Mouse (Mus musculus) small intestine, adult 2 months (tissue): Measurements from ENCODE around the gene Sema4g. TPM values are rescaled to one million over a fixed set of nuclear protein-coding genes. Genes with fewer than 3 reads are reported as not detected.

ENCODE experiments used
- H3K27ac ChIP-seq: fragments of 200-500 bp; 2 replicates; pipeline ENCODE4 v1.5.1; 2012; ENCODE audit warnings: low read depth, low read length, control low read depth, inconsistent platforms; ENCODE audit not compliant: insufficient read depth
- H3K27me3 ChIP-seq: fragments of 200-500 bp; 2 replicates; pipeline ENCODE4 v1.6.1; 2012; ENCODE audit warnings: mild to moderate bottlenecking, moderate library complexity, low read length, inconsistent platforms; ENCODE audit not compliant: control insufficient read depth, insufficient read depth
- H3K36me3 ChIP-seq: fragments of 200-500 bp; 2 replicates; pipeline ENCODE4 v1.6.1; 2012; ENCODE audit warnings: mild to moderate bottlenecking, low read length, control low read depth, inconsistent platforms; ENCODE audit not compliant: control insufficient read depth, insufficient read depth
- H3K4me1 ChIP-seq: fragments of 200-500 bp; 2 replicates; pipeline ENCODE4 v1.6.1; 2012; ENCODE audit warnings: low read length, inconsistent platforms, mixed read lengths; ENCODE audit not compliant: control insufficient read depth, insufficient read depth, insufficient read length
- H3K4me3 ChIP-seq: fragments of 200-500 bp; 2 replicates; pipeline ENCODE4 v1.5.1; 2012; ENCODE audit warnings: low read depth, mild to moderate bottlenecking, control low read depth, inconsistent platforms, low read length, moderate library complexity
- CTCF ChIP-seq: fragments of 200-500 bp; IDR thresholded peaks from 2 replicates; pipeline ENCODE4 v1.5.1; 2012; ENCODE audit warnings: low read depth, mild to moderate bottlenecking, control low read depth, inconsistent platforms, low read length, moderate library complexity, mixed read lengths; ENCODE audit not compliant: insufficient replicate concordance, insufficient read length; ENCODE audit errors: extremely low read depth
- POLR2A ChIP-seq: fragments of 200-500 bp; IDR thresholded peaks from 2 replicates; pipeline ENCODE4 v1.6.1; 2012; ENCODE audit warnings: low read depth, mild to moderate bottlenecking, control low read depth, inconsistent platforms, low read length, moderate library complexity
- WGBS: fragments of 180-500 bp; shearing (Covaris S2); methylation state at CpG from one replicate; pipeline ENCODE4 v1.1.7; 2018; 5-methylcytosine and 5-hydroxymethylcytosine counted together
- polyA plus RNA-seq: library from polyadenylated mRNA; depleted of rRNA; stranded (reverse); fragments of >200 nt; gene quantifications from 2 replicates; pipeline ENCODE4 v1.2.3, GENCODE M21; 2012

Sema4g gene
- polyA plus RNA-seq, 1 experiment: 344 TPM

GRCm38 (mm10) chr19:45003740-45004516 is 15.0 kb downstream of the Sema4g start:
- Histone ChIP-seq H3K27ac (no peak overlapping the region), H3K4me3 (no peak overlapping the region), H3K36me3 (peaks cover 45% of the 10 kb centered on the region), H3K27me3 (no peaks in the 10 kb centered on the region), H3K4me1 (peaks cover 21% of the 10 kb centered on the region; the same call in 1 of the 2 replicates)
- 84% methylated on average over 7 of the region's 7 CpGs for WGBS
- no peak for TF ChIP-seq CTCF
- 0 out of 2 replicates have a peak, but pooled peaks have one; percentile 11 for TF ChIP-seq POLR2A

GRCm38 (mm10) chr19:45005444-45005843 is 16.5 kb downstream of the Sema4g start, which contains the start of gene Twnk:
Twnk (plus strand) TSS chr19:45005663.
- Histone ChIP-seq H3K27ac (peak within 1 kb of the TSS; percentile 87), H3K36me3 (peaks cover 45% of the 10 kb centered on the region), H3K27me3 (no peaks in the 10 kb centered on the region), H3K4me1 (peaks cover 21% of the 10 kb centered on the region; the same call in 1 of the 2 replicates), H3K4me3 (peak within 1 kb of the TSS; percentile 88)
- TF ChIP-seq POLR2A: no peak; the same call in 1 of the 2 replicates
- no peak for TF ChIP-seq CTCF
- 7% methylated on average over 16 of the region's 16 CpGs for WGBS

DNA sequence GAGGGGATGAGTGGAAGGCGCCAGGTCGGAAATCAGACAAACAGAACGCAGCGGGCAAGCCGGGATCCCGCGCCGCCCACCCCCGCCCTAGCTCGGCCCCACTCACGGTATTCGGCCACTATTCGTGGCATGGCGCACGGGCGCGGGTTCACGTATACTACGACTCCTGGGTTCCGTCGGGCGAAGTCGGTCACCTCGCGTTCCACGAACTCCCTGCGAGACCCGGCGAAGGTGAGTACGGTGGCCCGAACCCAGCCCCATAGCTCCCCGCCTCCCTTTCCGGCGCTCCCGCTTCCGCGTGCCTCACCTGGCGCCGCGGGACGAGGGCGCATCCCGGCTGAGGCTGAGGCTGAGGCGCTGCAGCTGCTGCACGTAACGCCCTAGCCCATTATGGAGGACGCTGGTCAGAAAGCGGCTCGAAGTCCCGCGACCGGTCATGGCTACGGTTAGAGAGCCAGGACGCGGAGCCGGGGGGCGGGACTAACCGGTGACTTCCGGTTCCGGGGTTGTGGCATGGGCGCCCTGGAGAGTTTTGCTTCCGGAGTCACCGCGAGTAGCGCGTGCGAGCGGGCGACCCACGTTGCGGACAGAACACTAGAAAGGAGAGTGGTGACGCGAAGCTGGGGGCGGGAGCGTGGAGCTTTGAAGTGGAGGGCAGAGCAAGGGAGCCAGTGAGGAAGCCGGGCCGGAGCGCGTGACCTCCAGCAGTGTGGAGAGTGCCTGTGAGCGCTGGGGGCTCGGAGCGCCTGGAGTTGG is 17.2 kb downstream of the Sema4g start, which contains the start of gene Mrpl43:
Gene Mrpl43, minus strand, starts transcription at position 486 of the 756 bp plus-strand sequence.
- TF ChIP-seq CTCF (no peak), POLR2A (peak; percentile 53; the same call in 1 of the 2 replicates)
- Histone ChIP-seq H3K36me3 (peaks cover 42% of the 10 kb centered on the region), H3K4me1 (peaks cover 21% of the 10 kb centered on the region; the same call in 1 of the 2 replicates), H3K27me3 (no peaks in the 10 kb centered on the region), H3K4me3 (peak within 1 kb of the TSS; percentile 88), H3K27ac (peak within 1 kb of the TSS; percentile 87)
- WGBS: under 1% methylated on average over 82 of the region's 82 CpGs

DNA sequence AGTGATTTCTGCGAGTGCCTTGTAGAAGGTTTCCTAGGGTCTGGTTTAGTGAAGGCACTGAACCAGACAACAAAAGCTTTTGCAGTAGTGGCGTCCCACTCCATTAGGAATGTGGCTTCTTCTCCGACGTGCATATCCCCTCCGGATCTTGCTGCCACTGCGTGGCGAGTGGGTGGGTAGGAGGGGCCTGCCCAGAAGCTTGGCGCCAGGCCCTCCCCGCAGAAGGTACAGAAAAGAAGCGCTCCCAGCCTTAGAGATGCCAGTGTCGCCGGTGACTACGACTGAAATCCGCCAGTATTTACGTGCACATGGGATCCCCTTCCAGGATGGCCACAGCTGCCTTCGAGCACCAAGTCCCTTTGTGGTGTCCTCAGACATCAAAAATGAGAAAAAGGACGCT is 18.1 kb downstream of the Sema4g start:
- 7% methylated on average over 17 of the region's 17 CpGs for WGBS

DNA sequence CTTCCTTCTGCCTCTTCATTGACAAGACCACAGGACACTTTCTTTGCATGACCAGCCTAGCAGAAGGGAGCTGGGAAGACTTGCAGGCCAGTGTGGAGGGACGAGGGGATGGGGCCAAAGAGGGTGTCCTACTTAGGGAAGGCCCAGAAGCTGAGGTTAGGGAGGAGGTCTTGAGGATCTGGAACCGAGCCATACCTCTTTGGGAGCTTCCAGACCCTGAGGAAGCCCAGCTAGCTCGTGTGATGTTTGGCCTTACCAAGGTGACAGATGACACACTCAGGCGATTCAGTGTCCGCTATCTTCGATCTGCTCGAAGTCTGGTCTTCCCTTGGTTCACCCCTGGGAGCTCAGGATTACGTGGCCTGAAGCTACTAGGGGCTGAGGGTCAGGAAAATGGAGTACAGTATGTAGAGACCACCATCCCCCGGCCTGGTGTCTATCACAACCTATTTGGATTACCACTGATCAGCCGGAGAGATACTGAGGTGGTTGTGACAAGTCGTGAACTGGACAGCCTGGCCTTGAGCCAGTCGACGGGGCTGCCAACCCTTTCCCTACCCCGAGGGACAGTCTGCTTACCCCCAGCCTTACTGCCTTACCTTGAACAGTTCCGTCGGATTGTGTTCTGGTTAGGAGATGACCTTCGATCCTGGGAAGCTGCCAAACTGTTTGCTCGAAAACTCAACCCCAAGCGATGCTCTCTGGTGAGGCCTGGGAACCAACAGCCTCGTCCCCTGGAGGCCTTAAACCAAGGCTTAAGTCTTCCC is 18.7 kb downstream of the Sema4g start:
- TF ChIP-seq CTCF (no peak), POLR2A (no peak)
- Histone ChIP-seq H3K4me3 (peak overlapping the region; percentile 88), H3K27ac (no peak overlapping the region), H3K27me3 (no peaks in the 10 kb centered on the region), H3K4me1 (peaks cover 21% of the 10 kb centered on the region; the same call in 1 of the 2 replicates), H3K36me3 (peaks cover 42% of the 10 kb centered on the region)
- 42% methylated on average over 20 of the region's 20 CpGs for WGBS

More for the DNA sequence above, 18.1 kb downstream of the Sema4g start:
- Histone ChIP-seq H3K4me3 (peak overlapping the region; percentile 88), H3K27me3 (no peaks in the 10 kb centered on the region), H3K27ac (peak overlapping the region; percentile 48), H3K36me3 (peaks cover 41% of the 10 kb centered on the region), H3K4me1 (peaks cover 21% of the 10 kb centered on the region; the same call in 1 of the 2 replicates)
- no peak for TF ChIP-seq POLR2A
- TF ChIP-seq CTCF: no peak

- no peak for TF ChIP-seq CTCF
- TF ChIP-seq POLR2A: no peak
- H3K27me3 ChIP-seq: no peaks in the 10 kb centered on the region
- H3K27ac ChIP-seq: no peak overlapping the region
- H3K36me3 ChIP-seq: peaks cover 29% of the 10 kb centered on the region
- H3K4me3 ChIP-seq: no peak overlapping the region
- H3K4me1 ChIP-seq: peaks cover 27% of the 10 kb centered on the region; the same call in 1 of the 2 replicates
- 79% methylated on average over 4 of the region's 4 CpGs for WGBS
Measured at GRCm38 (mm10) chr19:45010646-45011045, 21.7 kb downstream of the Sema4g start.

GRCm38 (mm10) chr19:45012219-45012618 is 23.3 kb downstream of the Sema4g start:
- Histone ChIP-seq H3K36me3 (peaks cover 29% of the 10 kb centered on the region), H3K27me3 (no peaks in the 10 kb centered on the region), H3K27ac (no peak overlapping the region), H3K4me1 (peaks cover 26% of the 10 kb centered on the region), H3K4me3 (no peak overlapping the region)
- WGBS: 87% methylated on average over 8 of the region's 8 CpGs
- no peak for TF ChIP-seq CTCF
- no peak for TF ChIP-seq POLR2A
